Mouse (Mus musculus): ENCODE data around the gene Agrn. TPM values are rescaled to one million over a fixed set of nuclear protein-coding genes. Genes with fewer than 3 reads are reported as not detected.

The Agrn gene
- total and polyA plus RNA-seq, 3 experiments: 24.3 to 50.4 (median 26.9) TPM

- Histone ChIP-seq H3K27ac (no peak overlapping the region; the same call in 1 of the 2 replicates), H3K9ac (ENCODE audit: low read depth, low read length) (no peak overlapping the region), H3K79me2 (replicated peaks; ENCODE audit: control insufficient read depth, insufficient read depth, low read length) (no peaks in the 10 kb centered on the region), H3K4me3 (no peak overlapping the region), H3K4me1 (ENCODE audit: control insufficient read depth, insufficient read depth, low read length) (peaks cover 5% of the 10 kb centered on the region), H3K36me3 (ENCODE audit: control insufficient read depth, insufficient read depth, low read length) (no peaks in the 10 kb centered on the region), H3K27me3 (ENCODE audit: control insufficient read depth, insufficient read depth, low read length) (no peaks in the 10 kb centered on the region)
- intact Hi-C loops (cut with DNase I): no loop called here
- TF ChIP-seq EP300 (IDR thresholded peaks at IDR 0.05; ENCODE audit: insufficient read depth, low read depth, low read length) (no peak), POLR2A (IDR thresholded peaks at IDR 0.05; ENCODE audit: insufficient read depth, low read depth, low read length) (no peak), CTCF (IDR thresholded peaks at IDR 0.05) (no peak)
- DNase-seq: no peak
- WGBS: 32% methylated on average over 2 of the region's 2 CpGs
Measured at GRCm38 (mm10) chr4:156193200-156193590, 4.1 kb downstream of the Agrn start.

GRCm38 (mm10) chr4:156192421-156193199 lies 4.7 kb downstream of the Agrn start:
- H3K9ac ChIP-seq (ENCODE audit: low read depth, low read length): no peak overlapping the region
- intact Hi-C loops (cut with DNase I): no loop called here
- 32% methylated on average over 8 of the region's 8 CpGs for WGBS

GRCm38 (mm10) chr4:156188811-156189323 lies 8.4 kb downstream of the Agrn start:
- TF ChIP-seq POLR2A (IDR thresholded peaks at IDR 0.05; ENCODE audit: insufficient read depth, low read depth, low read length) (no peak), EP300 (IDR thresholded peaks at IDR 0.05; ENCODE audit: insufficient read depth, low read depth, low read length) (no peak), CTCF (IDR thresholded peaks at IDR 0.05) (no peak)
- Histone ChIP-seq H3K36me3 (ENCODE audit: control insufficient read depth, insufficient read depth, low read length) (no peaks in the 10 kb centered on the region), H3K27me3 (ENCODE audit: control insufficient read depth, insufficient read depth, low read length) (no peaks in the 10 kb centered on the region), H3K4me1 (ENCODE audit: control insufficient read depth, insufficient read depth, low read length) (peaks cover 10% of the 10 kb centered on the region), H3K9ac (ENCODE audit: low read depth, low read length) (no peak overlapping the region), H3K27ac (no peak overlapping the region), H3K79me2 (replicated peaks; ENCODE audit: control insufficient read depth, insufficient read depth, low read length) (no peaks in the 10 kb centered on the region; the same call in 1 of the 2 replicates), H3K4me3 (no peak overlapping the region)
- WGBS: 62% methylated on average over 6 of the region's 6 CpGs
- DNase-seq: peak in 1 of 2 experiments; percentile 18
- intact Hi-C loops (cut with DNase I): no loop called here

More at GRCm38 (mm10) chr4:156192421-156193199, 4.7 kb downstream of the Agrn start:
- DNase-seq: peak in 1 of 2 experiments; percentile 30
- TF ChIP-seq POLR2A (IDR thresholded peaks at IDR 0.05; ENCODE audit: insufficient read depth, low read depth, low read length) (no peak), EP300 (IDR thresholded peaks at IDR 0.05; ENCODE audit: insufficient read depth, low read depth, low read length) (no peak), CTCF (IDR thresholded peaks at IDR 0.05) (no peak)
- H3K79me2 ChIP-seq (replicated peaks; ENCODE audit: control insufficient read depth, insufficient read depth, low read length): no peaks in the 10 kb centered on the region
- H3K36me3 ChIP-seq (ENCODE audit: control insufficient read depth, insufficient read depth, low read length): no peaks in the 10 kb centered on the region
- no peak overlapping the region for H3K4me3 ChIP-seq
- H3K27ac ChIP-seq: peak overlapping the region; percentile 45
- no peaks in the 10 kb centered on the region for H3K27me3 ChIP-seq (ENCODE audit: control insufficient read depth, insufficient read depth, low read length)
- H3K4me1 ChIP-seq (ENCODE audit: control insufficient read depth, insufficient read depth, low read length): peaks cover 5% of the 10 kb centered on the region

GRCm38 (mm10) chr4:156188162-156188810 lies 9.0 kb downstream of the Agrn start:
- H3K9ac ChIP-seq (ENCODE audit: low read depth, low read length): no peak overlapping the region
- no peak for DNase-seq
- no peaks in the 10 kb centered on the region for H3K27me3 ChIP-seq (ENCODE audit: control insufficient read depth, insufficient read depth, low read length)
- H3K36me3 ChIP-seq (ENCODE audit: control insufficient read depth, insufficient read depth, low read length): no peaks in the 10 kb centered on the region
- no peak overlapping the region for H3K4me3 ChIP-seq
- TF ChIP-seq CTCF (IDR thresholded peaks at IDR 0.05): no peak
- TF ChIP-seq EP300 (IDR thresholded peaks at IDR 0.05; ENCODE audit: insufficient read depth, low read depth, low read length): no peak
- TF ChIP-seq POLR2A (IDR thresholded peaks at IDR 0.05; ENCODE audit: insufficient read depth, low read depth, low read length): no peak
- no peak overlapping the region for H3K27ac ChIP-seq
- H3K79me2 ChIP-seq (replicated peaks; ENCODE audit: control insufficient read depth, insufficient read depth, low read length): no peaks in the 10 kb centered on the region; the same call in 1 of the 2 replicates
- intact Hi-C loops (cut with DNase I): no loop called here
- peaks cover 10% of the 10 kb centered on the region for H3K4me1 ChIP-seq (ENCODE audit: control insufficient read depth, insufficient read depth, low read length)
- WGBS: 86% methylated on average over 5 of the region's 5 CpGs

- no peaks in the 10 kb centered on the region for H3K27me3 ChIP-seq (ENCODE audit: control insufficient read depth, insufficient read depth, low read length)
- TF ChIP-seq POLR2A (IDR thresholded peaks at IDR 0.05; ENCODE audit: insufficient read depth, low read depth, low read length) (no peak), CTCF (IDR thresholded peaks at IDR 0.05) (no peak), EP300 (IDR thresholded peaks at IDR 0.05; ENCODE audit: insufficient read depth, low read depth, low read length) (no peak)
- peak overlapping the region; percentile 24; the same call in 1 of the 2 replicates for H3K4me3 ChIP-seq
- H3K79me2 ChIP-seq (replicated peaks; ENCODE audit: control insufficient read depth, insufficient read depth, low read length): no peaks in the 10 kb centered on the region; the same call in 1 of the 2 replicates
- peak overlapping the region; percentile 34 for H3K9ac ChIP-seq (ENCODE audit: low read depth, low read length)
- H3K4me1 ChIP-seq (ENCODE audit: control insufficient read depth, insufficient read depth, low read length): peaks cover 10% of the 10 kb centered on the region
- no peak for DNase-seq
- no peaks in the 10 kb centered on the region for H3K36me3 ChIP-seq (ENCODE audit: control insufficient read depth, insufficient read depth, low read length)
- intact Hi-C loops (cut with DNase I): no loop called here
- 35% methylated on average over 31 of the region's 31 CpGs for WGBS
- H3K27ac ChIP-seq: peak overlapping the region; percentile 52
Measured at GRCm38 (mm10) chr4:156185950-156186850, 11.1 kb downstream of the Agrn start.
